Mouse (Mus musculus): ENCODE data around the gene Cdc25b. TPM values are rescaled to one million over a fixed set of nuclear protein-coding genes. Genes with fewer than 3 reads are reported as not detected.
A peak's percentile ranks its signal among the peaks of the same experiment; 100 is the strongest.

The Cdc25b gene
- 11.6 and 14.4 TPM in 2 replicates for total RNA-seq (2012; rRNA removed)
- total RNA-seq (2014; rRNA removed): 23.3 and 24.0 TPM in 2 replicates
- polyA plus RNA-seq (2012; ENCODE audit: insufficient read length, low read depth): 21.3 and 22.8 TPM in 2 replicates

- Histone ChIP-seq H3K4me1 (ENCODE audit: control insufficient read depth in 1 of 2, insufficient read depth in 2 of 2) (peaks cover 23 to 51% of the 10 kb centered on the region in 2 experiments), H3K4me2 (ENCODE audit: insufficient read depth, low read depth, poor library complexity, severe bottlenecking) (peak within 1 kb of the TSS; percentile 93), H3K27ac (ENCODE audit: insufficient read depth, low read depth) (no peak within 1 kb of the TSS), H3K4me3 (replicated peaks in 1 of 3; ENCODE audit: low read depth in 2 of 3, low read length in 2 of 3, poor library complexity in 1 of 3) (peak within 1 kb of the TSS; percentile 46 to 82 (median 78)), H3K27me3 (replicated peaks) (peaks cover 4% of the 10 kb centered on the region), H3K9me3 (replicated peaks; ENCODE audit: low read length) (no peaks in the 10 kb centered on the region), H3K36me3 (replicated peaks in 1 of 2; ENCODE audit: control insufficient read depth in 1 of 2, insufficient read depth in 1 of 2, low read length in 1 of 2) (peaks cover 0 to 10% of the 10 kb centered on the region in 2 experiments), H3K79me2 (replicated peaks; ENCODE audit: control insufficient read depth, extremely low read depth, insufficient read depth, poor library complexity, severe bottlenecking) (no peaks in the 10 kb centered on the region), H3K9ac (ENCODE audit: insufficient read depth, low read depth) (peak within 1 kb of the TSS; percentile 65; the same call in 1 of the 2 replicates)
- dilution Hi-C loops (cut with MboI; ENCODE audit: extremely low pct_ligation_motif_present, extremely low pct_unique_long_range_greater_than_20kb, low sequenced_read_pairs) (no loop called here), in situ Hi-C loops (cut with MboI; ENCODE audit: low pct_ligation_motif_present, low pct_unique_long_range_greater_than_20kb, low sequenced_read_pairs) (no loop called here)
- DNase-seq (ENCODE audit: extremely low read depth): peak; percentile 80
- peak; percentile 61; the same call in 1 of the 2 replicates for TF ChIP-seq TBP (conservative IDR thresholded peaks at IDR 0.05; ENCODE audit: low read depth, low read length)
- no peak for TF ChIP-seq EP300 (IDR thresholded peaks at IDR 0.05; ENCODE audit: low read length)
- peak; percentile 56 for TF ChIP-seq ELF1 (IDR thresholded peaks at IDR 0.05; ENCODE audit: low read depth, low read length)
- no peak for TF ChIP-seq JUN (IDR thresholded peaks at IDR 0.05; ENCODE audit: insufficient read depth, low read depth, low read length)
- TF ChIP-seq USF2 (conservative IDR thresholded peaks at IDR 0.05; ENCODE audit: low read depth, low read length): no peak
- TF ChIP-seq POLR2A (IDR thresholded peaks at IDR 0.05; ENCODE audit: low read depth, low read length): peak; percentile 80
- TF ChIP-seq NELFE (IDR thresholded peaks at IDR 0.05; ENCODE audit: low read depth, low read length): 0 out of 2 replicates have a peak, but pooled peaks have one; percentile 9
- TF ChIP-seq PAX5 (IDR thresholded peaks at IDR 0.05; ENCODE audit: low read length): no peak
- no peak; the same call in 1 of the 2 replicates for TF ChIP-seq MAX (IDR thresholded peaks at IDR 0.05; ENCODE audit: low read length)
- TF ChIP-seq IRF4 (IDR thresholded peaks at IDR 0.05; ENCODE audit: low read depth, low read length): no peak
- TF ChIP-seq TCF12 (IDR thresholded peaks at IDR 0.05; ENCODE audit: low read depth, low read length): no peak
- TF ChIP-seq RAD21 (IDR thresholded peaks at IDR 0.05; ENCODE audit: low read depth, low read length): no peak
- TF ChIP-seq MXI1 (IDR thresholded peaks at IDR 0.05; ENCODE audit: low read depth, low read length): peak; percentile 27; the same call in 1 of the 2 replicates
- TF ChIP-seq JUND (conservative IDR thresholded peaks at IDR 0.05; ENCODE audit: low read depth, low read length): no peak
- no peak for TF ChIP-seq MAZ (IDR thresholded peaks at IDR 0.05; ENCODE audit: low read depth, low read length)
- no peak for TF ChIP-seq MEF2A (IDR thresholded peaks at IDR 0.05; ENCODE audit: borderline replicate concordance, low read depth, low read length)
- no peak for TF ChIP-seq BHLHE40 (IDR thresholded peaks at IDR 0.05; ENCODE audit: low read depth, low read length)
- no peak for TF ChIP-seq NRF1 (IDR thresholded peaks at IDR 0.05; ENCODE audit: low read depth, low read length)
- no peak for TF ChIP-seq CHD2 (IDR thresholded peaks at IDR 0.05; ENCODE audit: low read length)
- no peak for TF ChIP-seq CHD1 (IDR thresholded peaks at IDR 0.05; ENCODE audit: low read depth, low read length)
- peak; percentile 71; the same call in 1 of the 2 replicates for TF ChIP-seq SIN3A (IDR thresholded peaks at IDR 0.05; ENCODE audit: low read length)
- TF ChIP-seq UBTF (IDR thresholded peaks at IDR 0.05; ENCODE audit: low read depth, low read length): 0 out of 2 replicates have a peak, but pooled peaks have one; percentile 55
- TF ChIP-seq RCOR1 (conservative IDR thresholded peaks at IDR 0.05; ENCODE audit: low read depth, low read length): no peak
- TF ChIP-seq CTCF (conservative IDR thresholded peaks at IDR 0.05 in 1 of 2, IDR thresholded peaks at IDR 0.05 in 1 of 2; ENCODE audit: low read depth in 2 of 2, low read length in 2 of 2): no peak
- 0 out of 2 replicates have a peak, but pooled peaks have one; percentile 31 for TF ChIP-seq ZMIZ1 (IDR thresholded peaks at IDR 0.05; ENCODE audit: low read depth, low read length)
- TF ChIP-seq ETS1 (conservative IDR thresholded peaks at IDR 0.05; ENCODE audit: low read depth, low read length): no peak
- no peak for TF ChIP-seq ZC3H11A (IDR thresholded peaks at IDR 0.05; ENCODE audit: low read depth, low read length)
These were observed at the start of gene Cdc25b, which contains the start of gene Spef1 for GRCm38 (mm10) chr2:131186771-131187601. TSS of gene Cdc25b (plus strand) at chr2:131186949. TSS of gene Spef1 (minus strand) at chr2:131187282.
